Mouse (Mus musculus): ENCODE data around the gene Hunk.

Hunk gene

DNA sequence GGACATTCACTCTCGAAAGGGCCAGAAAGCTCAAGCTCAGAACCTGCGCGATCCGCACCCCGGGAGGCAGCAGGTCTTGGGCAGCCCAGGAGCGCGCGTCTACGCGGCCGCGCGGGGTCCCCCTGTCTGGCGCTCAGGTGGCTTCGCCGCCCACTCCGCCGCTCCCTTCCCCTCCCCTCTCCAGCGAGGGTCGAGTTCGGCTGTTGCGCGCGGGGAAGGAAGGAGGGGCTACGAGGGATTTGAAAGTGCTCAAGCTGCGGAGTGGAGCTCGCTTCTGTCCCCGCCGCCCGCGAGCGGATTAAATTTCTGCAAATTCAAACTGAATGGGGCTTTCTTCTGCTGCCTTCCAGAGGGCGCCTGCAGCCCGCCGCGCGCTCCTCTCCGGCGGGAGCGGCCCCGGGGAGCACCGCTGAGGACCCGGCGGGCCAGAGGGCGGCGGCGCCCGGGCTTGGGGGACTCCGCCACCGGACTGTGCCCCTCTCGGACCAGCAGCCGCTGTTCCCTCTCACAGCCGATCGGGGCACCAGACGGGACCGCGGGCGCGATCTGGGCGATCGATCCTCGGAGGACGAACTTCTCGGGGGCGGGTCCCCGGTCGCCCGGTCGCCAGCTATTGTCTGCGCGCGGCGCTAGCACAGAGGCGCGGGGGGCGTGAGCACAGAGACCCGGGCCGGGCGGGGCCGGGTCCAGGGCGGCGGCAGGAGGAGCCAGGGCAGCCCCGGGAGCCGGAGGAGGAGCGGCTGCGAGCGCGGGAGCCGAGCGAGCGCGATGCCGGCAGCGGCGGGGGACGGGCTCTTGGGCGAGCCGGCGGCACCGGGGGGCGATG, at the start of gene Hunk:
Gene Hunk (plus strand): TSS at position 326 of the 826 bp plus-strand sequence.
- DNase-seq (ENCODE audit: low spot score in 2 of 2) = peak; percentile 44 to 67

DNA sequence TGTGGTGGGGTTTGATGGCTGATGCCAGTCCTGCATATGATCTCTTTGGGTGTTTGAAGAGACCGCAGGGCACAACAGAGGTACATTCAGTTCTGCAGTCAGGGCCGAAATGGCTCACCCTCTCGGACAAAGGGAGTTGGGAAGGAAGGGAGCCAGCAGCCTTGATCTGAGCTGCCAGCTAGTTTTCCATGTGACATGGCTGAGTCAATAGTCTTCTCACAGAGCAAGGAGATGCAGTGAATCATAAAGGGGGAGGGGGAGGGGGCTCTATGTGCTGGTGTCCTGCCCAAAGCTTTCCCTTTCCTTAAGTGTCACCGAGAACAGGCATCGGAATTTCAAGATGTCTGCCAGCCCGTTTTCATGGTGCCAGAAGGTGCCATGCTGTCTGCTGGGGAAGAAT, 46.8 kb upstream of the Hunk start:
- DNase-seq (ENCODE audit: low spot score in 2 of 2) = no peak

DNA sequence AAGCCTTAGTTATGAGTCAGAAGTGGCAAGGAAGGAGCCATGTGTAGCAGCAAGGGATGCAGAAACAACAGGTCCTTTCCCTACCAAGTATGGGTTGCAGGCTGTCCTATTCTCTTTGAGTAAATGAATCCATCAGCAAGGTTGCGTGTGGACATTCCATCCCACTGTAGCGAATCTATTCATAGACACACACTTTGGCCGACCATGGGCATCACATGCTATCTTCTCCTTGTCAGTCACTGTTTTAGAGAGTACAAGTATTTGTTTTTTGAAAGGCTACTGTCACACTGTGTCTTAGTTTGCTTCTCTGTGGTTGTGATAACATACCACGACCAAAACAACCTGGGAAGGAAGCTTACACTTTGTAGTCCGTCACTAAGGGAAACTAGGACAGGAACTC, 44.7 kb upstream of the Hunk start:
- no peak for DNase-seq (ENCODE audit: low spot score in 2 of 2)

DNA sequence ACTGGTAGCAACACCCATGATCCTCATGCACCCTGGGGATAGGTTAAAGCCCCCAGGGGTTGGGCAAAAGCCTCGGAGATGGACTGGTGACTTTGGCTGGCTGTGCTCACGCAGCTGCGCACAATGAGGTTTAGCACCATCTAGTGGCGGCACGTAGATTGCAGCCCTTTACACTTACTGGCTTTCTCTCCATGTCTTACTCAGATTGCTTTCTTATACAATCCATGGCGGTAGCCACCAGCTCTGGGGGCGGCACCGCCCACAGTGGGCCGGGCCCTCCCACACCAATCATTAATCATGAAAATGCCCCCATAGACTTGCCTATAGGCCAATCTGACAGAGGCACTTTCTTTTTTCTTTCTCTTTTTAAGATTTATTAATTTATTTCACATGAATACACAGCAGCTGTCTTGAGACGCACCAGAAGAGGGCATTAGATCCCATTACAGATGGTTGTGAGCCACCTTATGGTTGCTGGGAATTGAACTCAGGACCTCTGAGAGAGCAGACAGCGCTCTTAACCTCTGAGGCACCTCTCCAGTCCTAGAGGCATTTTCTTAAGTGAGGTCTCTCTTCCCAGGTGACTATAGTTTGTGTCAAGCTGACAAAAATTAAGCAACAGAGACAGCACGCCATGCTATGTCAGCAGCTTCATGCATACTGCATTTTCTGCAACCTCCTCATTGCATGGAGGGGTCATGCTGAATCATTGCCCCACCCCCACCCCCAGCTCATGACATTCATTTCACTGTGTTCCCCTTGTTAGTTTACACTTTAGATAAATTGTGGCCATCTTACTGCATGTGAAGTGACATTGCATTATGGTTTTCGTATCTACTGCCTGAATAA, 35.9 kb upstream of the Hunk start:
- peak; percentile 57 to 66 for DNase-seq (ENCODE audit: low spot score in 2 of 2)

DNA sequence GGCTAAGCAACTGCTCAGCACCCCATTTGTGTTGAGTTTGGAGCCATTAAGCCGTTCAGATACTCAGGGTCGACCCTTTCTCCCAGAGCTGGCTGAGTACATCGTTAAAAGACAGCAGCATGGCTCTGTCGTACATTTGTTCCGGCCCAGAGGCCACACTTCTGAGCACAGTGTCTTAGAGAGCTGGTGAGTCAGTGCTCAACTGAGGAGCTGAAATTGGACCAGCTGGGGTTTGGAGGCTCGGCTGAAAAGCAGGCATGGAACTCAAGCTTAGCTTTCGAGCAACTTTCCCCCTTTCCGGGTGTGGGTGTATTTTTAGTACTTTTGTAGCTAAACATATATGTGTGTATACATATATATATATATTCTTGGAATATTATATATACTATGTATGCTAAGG, 34.1 kb upstream of the Hunk start:
- DNase-seq (ENCODE audit: low spot score in 2 of 2) = peak; percentile 19 to 25

DNA sequence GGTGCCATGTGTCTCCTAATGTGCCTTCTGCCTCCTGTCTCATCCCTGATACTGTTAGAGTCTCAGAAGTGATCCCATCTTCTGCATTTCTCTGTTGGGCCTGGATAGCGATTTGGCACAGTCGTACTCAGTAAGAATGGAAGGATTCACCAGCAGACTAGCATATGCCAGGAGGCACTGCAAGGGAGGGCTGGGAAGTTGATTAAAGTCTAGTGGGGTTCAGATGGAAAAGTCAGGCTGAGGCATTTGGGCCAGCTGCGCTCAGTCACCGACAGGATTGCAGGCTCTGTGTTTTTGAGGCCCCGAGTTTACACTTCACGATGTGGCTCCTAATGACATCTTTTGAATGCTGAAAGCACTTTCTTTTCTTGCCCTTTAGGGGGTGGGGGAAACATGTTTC, 33.1 kb upstream of the Hunk start:
- DNase-seq (ENCODE audit: low spot score in 2 of 2) = no peak

DNA sequence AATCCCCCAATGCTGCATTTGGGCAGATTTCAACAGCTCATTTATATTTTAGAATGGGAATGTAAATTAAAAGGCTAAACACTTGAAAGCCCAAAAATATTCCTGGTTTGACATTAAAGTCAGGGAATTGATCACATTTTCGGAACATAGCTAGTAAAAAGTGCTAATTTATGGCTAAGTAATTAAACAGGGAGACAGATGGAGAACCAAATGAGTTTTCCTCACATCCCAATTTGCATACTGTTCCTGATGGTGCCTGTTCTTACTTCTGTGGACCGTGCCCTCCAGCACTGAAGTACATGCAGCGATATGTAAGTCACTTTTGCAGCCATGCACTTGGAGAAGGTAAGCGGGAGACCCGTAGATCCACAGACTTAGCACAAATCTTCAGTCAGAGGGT, 32.7 kb upstream of the Hunk start:
- no peak for DNase-seq (ENCODE audit: low spot score in 2 of 2)

DNA sequence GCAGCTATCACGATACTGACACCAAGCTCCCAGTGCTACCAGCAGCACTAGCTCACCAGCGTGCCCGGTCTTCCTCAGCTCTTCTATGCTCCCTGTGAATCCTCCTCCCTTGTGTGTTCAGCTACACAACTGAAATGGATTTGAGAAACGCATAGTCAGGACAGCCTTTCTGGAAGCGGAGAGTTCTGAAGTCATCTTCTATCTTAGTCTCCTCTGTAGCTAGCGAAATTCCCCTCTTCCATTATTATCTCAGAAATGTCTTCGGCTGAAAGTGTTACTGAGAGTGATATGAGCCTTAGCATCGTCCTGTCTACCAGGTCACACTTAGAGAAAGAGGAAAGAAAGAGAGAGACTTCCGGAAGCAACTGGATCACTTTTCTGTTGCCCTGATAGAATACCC, 26.5 kb upstream of the Hunk start:
- DNase-seq (ENCODE audit: low spot score in 2 of 2) = no peak

DNA sequence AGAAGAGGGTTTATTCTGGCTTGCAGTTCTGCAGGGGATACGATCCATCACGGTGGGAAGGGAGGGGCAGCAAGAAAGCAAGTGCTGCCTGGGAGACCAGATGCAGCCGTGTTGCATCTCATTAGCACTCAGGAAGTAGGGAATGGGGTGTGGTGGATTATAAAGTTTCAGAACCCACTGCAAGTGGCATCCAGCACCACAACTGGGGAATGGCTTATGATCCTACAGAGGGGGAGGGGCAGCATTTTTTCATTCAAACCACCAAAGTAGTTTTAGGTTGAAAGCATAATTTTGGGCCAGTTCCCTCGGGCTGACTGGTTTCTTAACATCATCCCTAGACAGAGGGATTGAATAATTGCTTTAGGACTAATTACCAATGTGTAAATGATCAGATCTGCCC, 26.1 kb upstream of the Hunk start:
- DNase-seq (ENCODE audit: low spot score in 2 of 2) = no peak

DNA sequence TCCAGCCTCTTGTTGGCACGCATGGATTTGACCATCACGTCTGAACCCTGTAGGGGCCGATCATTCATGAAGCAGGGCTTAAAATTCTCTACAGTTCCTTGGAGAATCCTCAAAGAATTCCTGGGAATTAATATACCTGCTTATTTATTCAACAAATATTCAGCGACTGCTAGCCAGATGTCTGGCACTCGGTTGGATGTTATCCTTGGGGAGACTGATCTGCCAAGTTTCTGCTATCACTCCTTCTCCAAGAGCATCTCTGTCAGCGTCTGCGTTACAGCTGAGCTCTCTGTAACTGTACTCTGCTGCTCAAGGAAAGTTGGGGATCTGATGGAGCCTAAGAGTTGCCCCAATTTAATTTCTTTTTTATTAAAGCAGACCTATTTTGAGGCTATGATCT, 25.5 kb upstream of the Hunk start:
- DNase-seq (ENCODE audit: low spot score in 2 of 2) = no peak

DNA sequence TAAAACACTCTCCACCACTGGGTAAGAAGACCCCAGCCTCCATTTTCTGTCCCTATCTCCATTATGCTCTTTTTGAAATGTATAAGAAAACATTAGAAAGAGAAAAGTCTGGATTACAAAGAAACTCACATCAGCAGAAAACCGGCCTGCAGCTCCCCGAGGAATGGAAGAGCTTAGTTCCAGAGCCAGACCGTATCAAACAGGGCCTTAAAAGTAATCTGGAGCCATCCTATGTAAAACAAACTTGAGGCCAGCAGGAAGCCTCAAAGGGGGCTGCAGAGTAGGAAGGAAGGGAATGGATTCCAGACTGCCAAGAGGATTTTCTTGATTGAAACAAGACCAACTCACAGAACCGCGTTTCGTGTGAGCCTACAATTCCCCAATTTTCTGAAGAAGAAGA, 22.9 kb upstream of the Hunk start:
- no peak for DNase-seq (ENCODE audit: low spot score in 2 of 2)

DNA sequence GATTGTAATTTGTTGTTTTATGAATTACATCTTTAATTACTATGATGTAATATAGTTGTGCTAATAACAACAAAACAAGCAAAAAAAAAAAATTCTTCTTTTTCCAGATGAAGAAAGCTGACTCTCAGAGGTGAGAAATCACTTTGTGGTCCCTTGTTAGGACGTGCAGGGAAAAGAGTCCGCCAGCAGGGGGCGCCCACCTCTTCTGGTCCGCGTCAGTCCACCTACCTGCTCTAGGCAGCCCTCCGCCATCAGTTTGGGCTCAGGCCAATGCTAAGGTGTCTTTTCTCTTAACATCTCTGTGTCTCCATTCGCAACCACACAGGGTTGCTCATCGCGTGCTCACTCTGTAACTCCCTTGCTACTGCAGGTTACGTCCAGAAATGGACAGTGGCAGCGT, 5.9 kb upstream of the Hunk start:
- DNase-seq (ENCODE audit: low spot score in 2 of 2) = peak in 1 of 2 experiments; percentile 68

DNA sequence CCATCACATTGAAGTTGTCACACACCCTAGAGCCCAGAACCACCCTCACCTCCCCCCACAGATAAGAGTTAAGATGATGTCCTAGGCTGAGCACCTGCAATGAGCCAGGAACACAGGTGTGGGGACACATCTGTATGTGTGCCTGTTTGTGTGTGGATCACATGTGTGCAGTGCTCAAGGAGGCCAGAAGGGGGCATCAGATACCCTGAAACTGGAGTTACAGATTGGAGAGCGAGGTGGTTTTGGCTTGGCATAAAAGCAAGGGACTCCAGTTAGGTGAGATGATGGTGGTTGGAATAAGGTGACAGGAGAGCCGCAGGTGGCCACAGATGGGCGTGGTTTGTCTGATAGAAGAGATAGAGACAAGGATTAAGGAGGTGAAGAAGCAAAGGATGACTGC, 4.2 kb upstream of the Hunk start:
- DNase-seq (ENCODE audit: low spot score in 2 of 2) = no peak

DNA sequence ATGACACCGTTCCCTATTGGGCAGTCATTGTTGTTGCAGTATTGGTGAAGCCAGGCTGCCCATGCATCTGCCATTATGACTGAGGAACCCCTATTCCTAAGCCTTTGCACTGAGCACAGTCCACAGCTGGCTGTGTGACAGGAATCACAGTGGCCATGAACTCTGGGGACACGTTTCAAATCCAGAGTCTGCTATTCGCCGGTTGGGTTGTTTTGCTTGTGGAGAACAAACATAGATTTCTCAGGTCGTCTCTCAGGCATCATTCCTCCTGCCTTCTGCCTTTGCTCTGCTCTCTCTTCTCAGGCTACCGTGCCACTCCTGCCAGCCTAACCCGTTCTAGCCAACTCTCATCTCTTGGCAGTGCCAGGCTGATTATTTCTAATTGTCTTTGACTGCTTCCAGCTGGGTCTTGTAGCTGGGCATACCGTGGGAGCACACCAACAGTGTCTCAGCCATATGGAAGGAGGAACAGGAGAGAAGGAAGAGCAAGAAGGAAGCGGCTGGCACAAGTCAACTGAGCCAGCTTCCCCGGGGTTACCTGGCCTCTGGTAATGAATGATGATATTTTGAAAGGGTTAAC, 3.0 kb upstream of the Hunk start:
- DNase-seq (ENCODE audit: low spot score in 2 of 2) = no peak

DNA sequence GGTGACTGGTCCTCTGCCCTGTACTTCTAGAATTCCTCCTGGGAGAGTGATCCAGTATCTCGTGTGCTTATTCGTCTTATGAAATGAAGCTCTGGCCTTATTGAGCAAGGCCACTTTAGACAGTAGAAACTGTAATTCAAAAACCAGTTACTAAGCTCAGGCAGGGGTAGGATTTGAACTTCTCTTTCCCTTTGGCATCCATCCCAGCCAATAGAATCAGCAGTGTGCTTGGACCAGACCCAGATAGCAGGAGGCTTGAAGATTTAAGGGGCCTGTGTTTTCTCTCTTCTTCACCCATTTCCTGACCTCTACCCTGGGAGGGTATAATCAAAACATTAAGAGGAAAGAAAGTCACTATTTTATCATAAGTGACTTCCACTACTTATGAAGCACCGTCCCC, 1.8 kb upstream of the Hunk start:
- DNase-seq (ENCODE audit: low spot score in 2 of 2) = no peak

DNA sequence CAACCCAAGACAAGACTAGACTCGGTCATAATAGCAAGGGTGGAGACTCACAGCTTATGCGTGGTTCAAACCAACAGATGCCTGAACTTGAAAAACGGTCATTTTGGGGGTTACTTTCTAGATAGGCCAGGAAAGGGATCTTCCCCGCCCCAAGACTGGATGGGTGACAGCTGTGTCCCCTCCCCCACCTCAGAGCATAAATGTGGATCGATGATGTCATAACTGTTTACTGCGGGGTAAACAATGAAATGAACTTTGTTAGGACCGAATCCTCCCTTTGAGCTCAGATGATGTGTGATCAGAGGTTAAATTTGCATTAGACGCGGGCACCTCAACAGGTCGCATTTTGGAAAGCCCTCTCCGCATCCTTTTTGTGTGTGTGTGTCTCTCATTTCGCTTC, 967 bp upstream of the Hunk start:
- DNase-seq (ENCODE audit: low spot score in 2 of 2) = no peak

DNA sequence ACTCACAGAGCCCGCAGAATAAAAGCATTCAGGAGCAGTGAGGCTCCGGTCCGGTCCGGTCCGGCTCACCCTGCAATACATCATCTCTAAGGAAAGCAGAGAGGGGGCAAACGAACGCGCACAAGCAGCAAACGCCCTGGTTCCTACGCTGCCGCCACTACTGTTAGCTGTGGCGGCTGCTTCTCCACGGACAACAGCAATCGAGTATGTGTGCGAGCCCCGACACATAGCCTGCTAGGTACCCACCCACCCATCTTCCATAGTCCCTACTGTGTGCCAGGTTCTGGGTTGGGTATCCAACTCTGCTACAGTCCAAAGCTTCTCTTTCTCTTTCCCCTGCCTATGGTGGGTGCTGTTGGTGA, 506 bp upstream of the Hunk start:
- DNase-seq (ENCODE audit: low spot score in 2 of 2) = no peak

DNA sequence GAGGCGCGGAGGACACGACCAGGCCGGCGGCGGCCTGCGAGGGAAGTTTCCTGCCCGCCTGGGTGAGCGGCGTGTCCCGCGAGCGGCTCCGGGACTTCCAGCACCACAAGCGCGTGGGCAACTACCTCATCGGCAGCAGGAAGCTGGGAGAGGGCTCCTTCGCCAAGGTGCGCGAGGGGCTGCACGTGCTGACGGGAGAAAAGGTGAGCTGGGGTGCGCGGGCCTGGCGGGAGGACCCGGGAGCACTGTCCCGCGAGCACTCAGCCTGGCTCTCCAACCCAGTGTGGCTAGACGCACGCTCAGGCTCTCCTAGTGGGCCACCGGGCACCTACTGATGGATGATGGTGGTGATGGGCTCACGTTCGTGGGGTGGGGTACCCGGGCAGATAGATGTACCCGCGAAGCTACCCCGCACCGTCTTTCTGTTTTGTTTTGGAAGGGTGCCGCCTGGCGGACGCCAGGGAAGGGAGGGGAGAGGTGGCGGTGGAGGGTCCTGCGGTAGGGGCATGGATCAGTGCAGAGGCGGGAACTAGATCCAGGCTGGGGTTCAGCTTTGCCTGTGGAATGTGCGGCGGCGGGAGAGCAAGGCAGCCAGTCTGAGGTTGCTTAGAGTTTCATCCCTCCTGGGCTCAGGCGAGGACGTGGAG, 824 bp downstream of the Hunk start:
- DNase-seq (ENCODE audit: low spot score in 2 of 2) = peak in 1 of 2 experiments; percentile 51

DNA sequence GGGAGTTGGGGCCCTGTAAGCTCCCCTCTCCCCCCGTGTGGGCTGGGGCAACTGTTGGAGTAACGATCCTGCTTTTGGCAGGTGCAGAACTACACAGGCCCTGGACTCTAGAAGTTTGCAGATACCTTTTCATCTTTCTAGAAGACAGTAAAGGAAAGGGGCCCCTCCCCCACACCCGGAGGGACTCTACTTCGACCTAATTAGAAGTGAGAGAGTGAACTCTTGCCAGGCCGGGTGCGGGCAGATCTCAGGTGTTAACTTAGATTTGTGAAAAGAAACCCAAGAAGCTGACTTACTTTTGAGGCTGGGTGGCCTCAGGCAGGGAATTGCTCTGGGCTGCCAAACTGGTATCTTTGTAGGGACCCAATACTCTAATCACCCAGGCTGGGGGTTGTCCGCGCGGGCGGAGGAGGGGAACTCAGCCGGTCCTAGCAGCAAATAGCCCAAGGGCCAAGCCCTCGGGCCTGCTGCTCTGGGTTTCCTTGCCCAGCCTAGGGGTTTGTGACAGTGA, 1.4 kb downstream of the Hunk start:
- peak in 1 of 2 experiments; percentile 28 for DNase-seq (ENCODE audit: low spot score in 2 of 2)

DNA sequence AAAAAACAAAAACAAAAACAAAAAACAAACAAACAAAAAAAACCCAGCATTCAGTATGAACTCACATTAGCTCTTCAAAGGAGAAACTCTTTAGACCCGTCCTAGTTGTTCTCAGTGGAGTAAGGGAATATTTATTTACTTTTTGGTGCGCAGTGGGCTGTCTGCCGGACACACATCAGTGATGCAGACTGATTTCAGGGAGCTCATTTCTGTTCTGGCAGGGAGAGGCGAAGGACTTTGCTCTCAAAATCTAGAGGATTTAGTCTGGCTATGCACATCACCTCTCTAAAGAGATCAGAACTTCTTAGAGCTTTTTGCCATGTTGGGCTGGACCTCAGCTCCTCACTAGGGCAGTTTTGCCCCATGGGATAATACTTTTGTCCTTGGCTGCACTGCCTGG, 2.1 kb downstream of the Hunk start:
- DNase-seq (ENCODE audit: low spot score in 2 of 2) = no peak

DNA sequence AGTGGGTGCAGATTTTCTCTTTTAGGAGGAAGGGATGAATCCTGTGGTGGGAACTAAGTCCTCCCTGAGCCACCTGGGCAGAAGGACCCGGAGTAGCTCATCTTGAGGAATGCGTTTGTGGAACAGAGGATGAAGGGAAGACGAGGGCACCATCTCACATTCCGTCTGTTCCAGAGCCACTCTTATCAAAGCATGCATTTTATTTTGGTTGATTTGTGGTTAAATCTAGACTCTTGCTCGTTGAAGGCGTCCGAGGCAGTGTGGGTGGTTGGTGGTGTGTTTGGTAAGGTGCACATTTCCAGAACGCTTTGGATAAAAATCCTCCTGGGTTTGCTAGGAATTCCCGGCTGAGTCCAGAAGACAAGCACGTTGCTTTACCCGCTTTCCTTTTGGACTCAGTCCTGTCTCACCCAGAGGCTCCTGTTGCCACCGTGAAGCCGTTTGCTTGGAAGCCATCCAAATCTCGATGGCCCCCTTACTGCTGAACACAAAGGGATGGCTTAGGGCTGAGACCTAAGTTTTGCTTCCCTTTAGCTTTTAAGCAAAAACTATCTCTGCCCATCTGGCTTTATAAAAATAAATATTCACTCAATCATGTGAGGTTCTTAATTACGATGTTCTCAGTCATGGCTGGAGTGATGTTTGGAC, 3.4 kb downstream of the Hunk start:
- no peak for DNase-seq (ENCODE audit: low spot score in 2 of 2)

DNA sequence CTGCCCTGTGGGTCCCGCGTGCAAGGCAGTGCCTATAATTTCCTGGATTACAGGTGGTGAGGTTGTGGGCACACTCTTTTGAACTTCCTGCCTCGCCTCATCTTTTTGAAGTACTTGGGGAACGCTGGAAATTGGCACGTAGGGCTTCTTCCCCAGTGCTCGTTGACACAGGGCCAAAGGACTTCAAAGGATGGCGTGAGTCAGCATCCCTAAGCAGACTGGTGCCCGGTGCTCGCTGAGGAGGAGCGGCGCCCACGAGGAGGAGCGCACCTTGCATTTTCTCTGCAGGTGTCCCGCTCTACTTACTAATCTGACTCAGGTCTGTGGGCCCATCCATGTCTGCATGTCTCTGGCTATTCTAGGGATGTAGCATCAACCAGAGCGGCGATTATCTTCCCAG, 4.9 kb downstream of the Hunk start:
- DNase-seq (ENCODE audit: low spot score in 2 of 2) = no peak
